Mouse (Mus musculus): ENCODE results near the gene Gpr108. TPM values are rescaled to one million over a fixed set of nuclear protein-coding genes. Genes with fewer than 3 reads are reported as not detected.

Gene Gpr108
- polyA plus RNA-seq, 2 experiments: 7.6 to 12.0 TPM

- Histone ChIP-seq H3K4me3 (ENCODE audit: insufficient read depth in 1 of 2, low read depth in 2 of 2, low read length in 2 of 2) (no peak overlapping the region), H3K27ac (no peak overlapping the region), H3K27me3 (ENCODE audit: control insufficient read depth, insufficient read depth, low read length) (no peaks in the 10 kb centered on the region), H3K9ac (replicated peaks) (no peak overlapping the region), H3K4me1 (replicated peaks; ENCODE audit: control insufficient read depth in 2 of 2, insufficient read depth in 2 of 2, low read length in 1 of 2) (no peaks in the 10 kb centered on the region), H3K9me3 (ENCODE audit: control insufficient read depth, low read length) (no peaks in the 10 kb centered on the region), H3K4me2 (ENCODE audit: low read depth) (no peak overlapping the region), H3K36me3 (replicated peaks; ENCODE audit: control insufficient read depth, insufficient read depth, low read depth) (no peaks in the 10 kb centered on the region)
- TF ChIP-seq EP300 (IDR thresholded peaks at IDR 0.05; ENCODE audit: low read depth): no peak
- no peak for TF ChIP-seq CTCF (IDR thresholded peaks at IDR 0.05; ENCODE audit: low read depth)
- DNase-seq (ENCODE audit: low read depth in 3 of 3, low spot score in 3 of 3) (no peak), ATAC-seq (ENCODE audit: insufficient read depth) (no peak)
- WGBS (ENCODE audit: insufficient replicate concordance): 74% methylated on average over 3 of the region's 3 CpGs
Measured at GRCm38 (mm10) chr17:57258191-57258590, 9.9 kb upstream of the Gpr108 start.

- 81% methylated on average over 22 of the region's 22 CpGs for WGBS (ENCODE audit: insufficient replicate concordance)
- Histone ChIP-seq H3K4me2 (ENCODE audit: low read depth) (no peak overlapping the region), H3K27ac (no peak overlapping the region), H3K9ac (replicated peaks) (no peak overlapping the region), H3K27me3 (ENCODE audit: control insufficient read depth, insufficient read depth, low read length) (no peaks in the 10 kb centered on the region), H3K4me1 (replicated peaks; ENCODE audit: control insufficient read depth in 2 of 2, insufficient read depth in 2 of 2, low read length in 1 of 2) (no peaks in the 10 kb centered on the region), H3K9me3 (ENCODE audit: control insufficient read depth, low read length) (no peaks in the 10 kb centered on the region), H3K36me3 (replicated peaks; ENCODE audit: control insufficient read depth, insufficient read depth, low read depth) (no peaks in the 10 kb centered on the region), H3K4me3 (ENCODE audit: insufficient read depth in 1 of 2, low read depth in 2 of 2, low read length in 2 of 2) (no peak overlapping the region)
- no peak for DNase-seq (ENCODE audit: low read depth in 3 of 3, low spot score in 3 of 3)
- ATAC-seq (ENCODE audit: insufficient read depth): no peak
- TF ChIP-seq CTCF (IDR thresholded peaks at IDR 0.05; ENCODE audit: low read depth) (no peak), EP300 (IDR thresholded peaks at IDR 0.05; ENCODE audit: low read depth) (no peak)
Measured at GRCm38 (mm10) chr17:57256921-57257485, 8.8 kb upstream of the Gpr108 start.

GRCm38 (mm10) chr17:57255354-57255753 is 7.1 kb upstream of the Gpr108 start:
- H3K27ac ChIP-seq: no peak overlapping the region
- WGBS (ENCODE audit: insufficient replicate concordance): 78% methylated on average over 14 of the region's 14 CpGs
- no peaks in the 10 kb centered on the region for H3K36me3 ChIP-seq (replicated peaks; ENCODE audit: control insufficient read depth, insufficient read depth, low read depth)

GRCm38 (mm10) chr17:57253306-57253705 is 5.1 kb upstream of the Gpr108 start:
- no peak overlapping the region for H3K4me3 ChIP-seq (ENCODE audit: insufficient read depth in 1 of 2, low read depth in 2 of 2, low read length in 2 of 2)
- TF ChIP-seq CTCF (IDR thresholded peaks at IDR 0.05; ENCODE audit: low read depth) (no peak), EP300 (IDR thresholded peaks at IDR 0.05; ENCODE audit: low read depth) (no peak)
- H3K9ac ChIP-seq (replicated peaks): no peak overlapping the region
- 54% methylated on average over 6 of the region's 6 CpGs for WGBS (ENCODE audit: insufficient replicate concordance)
- H3K36me3 ChIP-seq (replicated peaks; ENCODE audit: control insufficient read depth, insufficient read depth, low read depth): no peaks in the 10 kb centered on the region
- H3K27ac ChIP-seq: no peak overlapping the region
- peaks cover 7 to 9% of the 10 kb centered on the region in 2 experiments for H3K4me1 ChIP-seq (replicated peaks; ENCODE audit: control insufficient read depth in 2 of 2, insufficient read depth in 2 of 2, low read length in 1 of 2)
- H3K4me2 ChIP-seq (ENCODE audit: low read depth): no peak overlapping the region
- ATAC-seq (ENCODE audit: insufficient read depth) (no peak), DNase-seq (ENCODE audit: low read depth in 3 of 3, low spot score in 3 of 3) (no peak)
- no peaks in the 10 kb centered on the region for H3K9me3 ChIP-seq (ENCODE audit: control insufficient read depth, low read length)
- peaks cover 2% of the 10 kb centered on the region; the same call in 1 of the 2 replicates for H3K27me3 ChIP-seq (ENCODE audit: control insufficient read depth, insufficient read depth, low read length)

More at GRCm38 (mm10) chr17:57255354-57255753, 7.1 kb upstream of the Gpr108 start:
- Histone ChIP-seq H3K4me2 (ENCODE audit: low read depth) (no peak overlapping the region), H3K27me3 (ENCODE audit: control insufficient read depth, insufficient read depth, low read length) (peaks cover 1% of the 10 kb centered on the region; the same call in 1 of the 2 replicates), H3K4me3 (ENCODE audit: insufficient read depth in 1 of 2, low read depth in 2 of 2, low read length in 2 of 2) (no peak overlapping the region), H3K9ac (replicated peaks) (no peak overlapping the region), H3K9me3 (ENCODE audit: control insufficient read depth, low read length) (no peaks in the 10 kb centered on the region), H3K4me1 (replicated peaks; ENCODE audit: control insufficient read depth in 2 of 2, insufficient read depth in 2 of 2, low read length in 1 of 2) (0 out of 4 replicates have a peak, but pooled peaks cover 0 to 2% of the 10 kb centered on the region in 2 experiments)
- DNase-seq (ENCODE audit: low read depth in 3 of 3, low spot score in 3 of 3): no peak
- TF ChIP-seq CTCF (IDR thresholded peaks at IDR 0.05; ENCODE audit: low read depth) (no peak), EP300 (IDR thresholded peaks at IDR 0.05; ENCODE audit: low read depth) (no peak)
- no peak for ATAC-seq (ENCODE audit: insufficient read depth)

GRCm38 (mm10) chr17:57251431-57251830 is 3.2 kb upstream of the Gpr108 start:
- Histone ChIP-seq H3K4me3 (ENCODE audit: insufficient read depth in 1 of 2, low read depth in 2 of 2, low read length in 2 of 2) (no peak overlapping the region), H3K36me3 (replicated peaks; ENCODE audit: control insufficient read depth, insufficient read depth, low read depth) (no peaks in the 10 kb centered on the region), H3K9ac (replicated peaks) (no peak overlapping the region), H3K4me1 (replicated peaks; ENCODE audit: control insufficient read depth in 2 of 2, insufficient read depth in 2 of 2, low read length in 1 of 2) (peaks cover 7 to 13% of the 10 kb centered on the region in 2 experiments), H3K4me2 (ENCODE audit: low read depth) (no peak overlapping the region), H3K27ac (no peak overlapping the region), H3K9me3 (ENCODE audit: control insufficient read depth, low read length) (no peaks in the 10 kb centered on the region), H3K27me3 (ENCODE audit: control insufficient read depth, insufficient read depth, low read length) (peaks cover 2% of the 10 kb centered on the region; the same call in 1 of the 2 replicates)
- ATAC-seq (ENCODE audit: insufficient read depth) (no peak), DNase-seq (ENCODE audit: low read depth in 3 of 3, low spot score in 3 of 3) (no peak)
- no peak for TF ChIP-seq CTCF (IDR thresholded peaks at IDR 0.05; ENCODE audit: low read depth)
- TF ChIP-seq EP300 (IDR thresholded peaks at IDR 0.05; ENCODE audit: low read depth): no peak
- 79% methylated on average over 3 of the region's 3 CpGs for WGBS (ENCODE audit: insufficient replicate concordance)
